Mouse (Mus musculus) testis, postnatal 14 days (tissue): ENCODE data around the gene Sspo.

Source experiments
- DNase-seq: peaks from one replicate; pipeline ENCODE4 v3.0.0; 2021; ENCODE audit warnings: low spot score

The Sspo gene

DNA sequence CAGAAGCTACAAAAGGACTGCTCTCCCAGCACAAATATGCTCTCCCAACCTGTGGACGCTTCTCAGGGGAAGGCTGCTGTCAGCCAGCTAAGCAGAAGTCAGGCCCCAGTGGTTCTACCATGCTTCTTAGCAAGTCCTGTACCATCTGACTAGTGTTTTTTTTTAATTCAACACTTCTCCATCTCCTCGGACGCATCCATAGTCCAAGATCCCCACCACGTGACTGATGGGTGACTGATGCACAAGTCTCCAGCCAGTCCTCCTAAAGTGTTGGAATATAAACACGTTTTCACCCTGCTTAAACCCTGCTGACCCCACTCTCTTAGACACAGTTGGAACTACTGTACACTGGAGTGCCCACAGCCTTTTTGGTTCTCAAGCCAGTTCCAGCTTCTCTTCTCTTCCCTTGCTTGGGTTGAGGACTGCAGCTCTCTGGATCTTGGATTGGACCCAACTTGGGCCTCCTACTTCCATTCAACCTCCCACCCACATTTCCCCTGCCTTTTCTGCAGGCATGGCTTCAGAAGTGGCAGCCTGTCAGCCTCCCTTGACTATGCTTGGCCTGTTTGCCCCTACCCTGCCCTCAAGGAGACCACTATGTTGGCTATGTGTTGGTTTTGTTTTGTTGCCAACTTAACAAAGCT, 12.2 kb upstream of the Sspo start:
- no peak for DNase-seq

DNA sequence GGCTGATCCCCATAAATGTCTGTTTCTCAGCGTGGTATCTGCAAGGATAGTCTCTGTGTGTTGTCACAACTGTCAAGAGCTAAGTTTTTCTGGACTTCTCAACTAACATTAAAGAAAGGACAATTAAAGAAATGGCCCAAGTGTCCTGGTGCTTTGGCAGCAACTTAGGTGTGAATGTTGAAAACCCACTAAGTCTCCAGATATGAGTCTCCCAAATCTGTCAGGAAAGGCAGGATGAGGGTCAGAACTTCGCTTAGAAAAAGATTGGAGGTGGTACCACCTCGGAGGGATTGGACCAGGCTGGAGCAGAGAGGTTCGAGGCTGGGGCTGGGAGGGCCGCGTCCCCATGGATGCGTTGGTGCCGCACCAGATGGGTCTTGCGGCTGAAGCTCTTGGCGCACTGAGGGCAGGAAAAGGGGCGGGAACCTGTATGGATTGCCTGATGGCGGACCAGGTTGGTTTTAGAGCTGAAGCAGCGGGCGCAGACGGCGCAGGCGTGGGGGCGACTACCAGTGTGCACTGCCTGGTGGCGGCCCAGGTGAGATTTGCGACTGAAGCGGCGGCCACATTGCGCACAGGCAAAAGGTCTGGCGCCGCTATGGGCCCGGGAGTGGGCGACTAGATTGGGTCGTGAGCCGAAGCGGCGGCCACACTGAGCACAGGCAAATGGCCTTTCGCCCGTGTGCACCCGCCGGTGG, 10.2 kb upstream of the Sspo start:
- no peak for DNase-seq

DNA sequence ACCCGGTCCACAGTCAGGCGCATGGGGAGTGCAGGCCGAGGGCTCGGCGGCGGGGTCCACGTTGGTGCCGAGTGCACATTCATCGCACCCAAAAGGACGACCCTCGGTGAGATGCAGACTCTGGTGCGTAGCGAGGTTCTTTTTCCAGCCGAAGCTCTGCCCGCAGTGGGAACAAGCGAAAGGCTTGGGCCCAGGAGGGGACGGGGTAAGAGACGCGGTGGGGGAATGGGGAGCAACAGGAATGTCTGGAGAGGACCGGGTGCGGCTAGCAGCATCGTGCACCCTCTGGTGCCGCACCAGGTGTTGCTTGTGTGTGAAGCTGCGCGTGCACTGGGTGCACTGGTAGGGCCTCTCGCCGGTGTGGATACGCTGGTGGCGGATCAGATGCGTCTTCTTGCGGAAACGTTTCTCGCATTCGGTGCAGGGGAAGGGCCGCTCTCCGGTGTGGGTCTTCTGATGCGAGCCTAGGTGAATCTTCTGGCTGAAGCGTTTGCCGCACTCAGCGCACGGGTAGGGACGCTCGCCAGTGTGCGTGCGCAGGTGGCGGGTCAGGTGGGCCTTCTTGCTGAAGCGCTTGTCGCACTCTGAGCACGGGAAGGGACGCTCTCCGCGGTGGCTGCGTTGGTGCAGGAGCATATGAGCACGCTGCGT, 9.4 kb upstream of the Sspo start:
- no peak for DNase-seq

DNA sequence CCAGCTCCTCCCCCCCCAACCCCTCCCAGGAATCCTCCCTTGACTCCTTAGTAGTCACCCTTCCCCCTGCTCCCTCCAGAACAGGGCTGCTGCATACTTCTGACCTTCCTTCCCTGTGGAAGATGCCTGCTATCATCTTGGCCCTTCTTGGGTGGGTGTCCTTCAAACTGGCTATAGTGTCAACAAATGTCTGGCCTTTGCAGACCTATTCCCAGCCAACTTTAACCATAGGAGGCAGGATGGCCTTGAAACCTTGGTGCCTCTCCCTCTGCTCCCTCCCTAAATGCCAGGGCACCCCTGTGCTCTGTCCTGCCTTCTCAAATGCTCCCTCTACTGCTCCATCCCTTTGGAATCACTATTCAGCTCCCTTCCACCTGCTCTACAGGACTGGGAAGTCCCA, 8.4 kb upstream of the Sspo start:
- no peak for DNase-seq

DNA sequence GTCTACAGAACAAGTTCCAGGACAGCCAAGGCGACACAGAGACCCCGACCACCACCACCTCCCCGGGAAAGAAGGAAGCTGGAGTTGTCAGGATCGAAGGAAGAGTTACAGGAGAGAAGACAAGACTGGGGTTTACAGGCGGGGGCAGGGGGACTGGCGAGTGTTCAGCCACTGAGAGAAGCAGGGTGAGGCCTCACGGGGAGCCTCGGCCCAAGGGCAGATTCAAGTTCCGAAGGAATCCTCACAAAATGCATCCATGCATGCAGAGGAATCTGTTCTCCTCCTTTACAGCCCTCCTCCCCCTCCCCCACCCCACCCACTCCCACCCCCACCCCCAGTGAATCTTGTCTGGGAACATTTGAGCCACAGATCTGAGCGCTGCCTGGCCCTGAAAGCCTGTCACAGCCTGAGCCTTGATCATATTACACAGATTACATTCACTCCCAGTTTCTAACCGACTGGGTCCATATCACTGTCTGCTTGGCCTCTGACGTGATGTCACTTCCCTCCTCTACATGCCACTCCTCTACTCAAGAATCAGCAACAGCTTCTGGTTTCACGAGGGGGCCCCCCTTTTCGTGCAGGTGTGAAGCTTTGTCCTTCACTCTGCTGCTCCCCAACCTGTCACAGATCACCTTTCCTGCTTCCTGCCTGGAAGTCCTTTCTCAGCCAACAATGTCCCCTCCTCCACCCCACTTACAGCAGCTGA, 7.6 kb upstream of the Sspo start:
- no peak for DNase-seq

DNA sequence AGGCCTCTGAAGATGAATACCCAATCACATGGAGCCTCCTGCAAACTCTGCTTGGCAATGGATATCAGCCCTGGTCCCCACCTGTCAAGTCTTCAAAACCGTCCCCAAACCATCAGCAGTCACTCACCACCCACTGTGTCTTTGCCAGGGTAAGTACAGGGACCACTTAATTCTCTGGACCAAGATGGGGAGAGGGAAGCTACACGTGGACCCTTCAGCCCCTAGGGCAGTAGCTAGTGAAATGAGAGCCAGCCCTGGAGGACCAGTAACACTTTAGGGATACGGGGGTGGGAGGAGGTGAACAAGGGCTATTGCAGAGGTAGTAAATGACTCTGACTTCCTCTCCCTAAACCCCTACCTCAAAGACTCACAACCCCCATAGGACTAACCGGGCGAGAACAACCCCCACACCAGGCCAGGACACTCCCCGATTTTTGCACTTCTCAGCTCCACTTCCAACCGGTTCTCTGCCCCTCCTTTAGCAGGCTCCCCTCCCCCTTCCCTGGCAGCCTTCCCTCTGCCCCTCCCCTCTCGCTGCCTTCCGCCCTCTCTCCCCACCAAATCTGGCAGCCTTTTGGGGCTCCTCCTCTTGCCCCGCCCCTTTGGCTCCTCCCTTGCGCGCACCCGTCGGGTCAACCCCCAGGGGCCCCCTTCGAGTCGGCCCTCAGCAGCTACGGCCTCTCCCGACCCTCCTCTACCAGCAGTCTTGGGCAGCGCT, 4.3 kb upstream of the Sspo start:
- peak; percentile 92 for DNase-seq

DNA sequence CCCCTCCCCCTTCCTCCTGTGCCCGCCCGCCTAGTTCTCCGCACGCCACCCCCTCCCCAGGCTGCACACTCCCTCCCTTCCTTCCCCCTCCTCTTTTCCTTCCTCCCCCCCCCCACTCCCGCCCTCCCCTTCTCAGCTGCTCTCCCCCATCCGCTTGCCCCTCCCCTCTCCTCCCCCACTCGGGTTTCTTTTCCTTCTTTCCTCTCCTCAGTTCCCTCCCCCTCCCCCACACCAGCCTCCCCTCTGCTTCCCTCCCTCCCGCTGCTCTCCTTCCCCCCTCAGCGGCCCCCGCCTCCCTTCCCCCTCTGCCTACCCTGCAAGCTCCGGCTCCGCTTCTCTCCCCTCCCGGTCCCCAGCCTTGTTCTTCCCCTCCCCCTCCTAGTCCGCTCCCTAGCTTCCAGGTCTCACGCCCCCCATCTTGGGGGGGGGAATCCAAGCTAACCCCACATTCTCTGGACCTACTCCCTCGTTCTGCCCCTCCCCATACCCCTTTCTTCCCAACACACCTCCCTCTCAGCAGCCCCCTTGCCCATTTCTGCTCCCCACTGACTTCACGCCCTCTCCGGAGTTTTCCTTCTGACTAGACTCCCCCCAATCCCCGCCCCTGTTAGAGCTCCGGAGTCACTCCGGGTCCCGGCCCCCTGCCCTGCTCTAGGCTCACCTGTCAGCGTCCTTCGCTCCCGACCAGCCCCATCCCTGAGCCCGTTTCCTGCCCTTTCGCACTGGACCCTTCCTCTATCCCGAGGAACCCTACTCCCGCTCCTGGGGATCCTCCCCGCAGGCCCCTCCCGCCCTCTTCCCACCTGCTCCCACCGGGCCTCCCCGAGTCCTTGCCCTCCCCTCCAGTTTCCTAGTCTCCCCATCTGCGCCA, 3.5 kb upstream of the Sspo start:
- DNase-seq, result peak; percentile 80

DNA sequence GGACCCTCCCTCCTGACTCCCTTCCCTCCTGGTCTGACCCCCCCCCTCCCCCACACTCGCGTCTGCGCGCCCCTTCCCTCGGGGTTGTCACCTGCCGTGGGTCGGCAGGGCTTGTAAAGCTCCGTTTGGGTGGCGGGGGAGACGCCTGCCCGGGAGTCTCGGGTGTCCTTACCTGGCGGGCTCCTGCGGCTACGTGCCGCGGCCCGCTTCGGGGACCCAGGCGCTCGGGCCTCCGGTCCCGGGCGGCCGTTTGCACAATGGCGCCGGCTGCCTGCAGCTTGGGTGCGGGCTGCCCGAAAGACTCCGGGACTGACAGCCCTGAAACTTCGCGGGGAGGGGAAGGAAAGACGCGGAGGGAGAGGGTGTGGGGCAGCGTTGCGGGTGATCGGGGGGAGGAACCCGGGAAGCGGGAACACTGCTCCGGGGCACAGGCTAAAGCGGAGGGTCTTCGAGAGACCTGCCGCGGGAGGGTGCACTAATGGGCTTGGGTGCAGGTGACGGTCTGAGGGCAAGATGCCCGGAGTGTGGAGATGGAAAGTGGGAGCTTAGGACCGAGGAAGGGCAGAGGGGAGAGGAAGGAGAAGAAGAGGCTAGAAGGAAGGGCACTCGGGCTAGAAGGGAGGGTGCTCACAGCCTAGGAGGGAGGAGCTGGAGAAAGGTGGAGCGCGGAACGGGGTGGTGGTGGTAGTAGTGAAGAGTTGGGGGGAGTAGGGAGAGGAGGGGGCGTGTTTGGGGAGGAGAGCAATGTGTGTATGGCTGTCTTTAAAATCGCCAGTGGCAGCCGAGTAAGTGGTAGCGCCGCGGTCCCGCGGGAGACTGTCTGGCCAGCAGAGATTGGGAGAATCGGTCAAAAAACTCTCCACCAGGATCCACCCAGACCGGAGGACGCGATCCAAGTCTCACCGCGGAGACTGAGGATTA, 2.6 kb upstream of the Sspo start, which contains the start of gene Zfp467:
Gene Zfp467, minus strand, starts transcription at position 645 of the 921 bp plus-strand sequence.
- DNase-seq, result peak; percentile 51

DNA sequence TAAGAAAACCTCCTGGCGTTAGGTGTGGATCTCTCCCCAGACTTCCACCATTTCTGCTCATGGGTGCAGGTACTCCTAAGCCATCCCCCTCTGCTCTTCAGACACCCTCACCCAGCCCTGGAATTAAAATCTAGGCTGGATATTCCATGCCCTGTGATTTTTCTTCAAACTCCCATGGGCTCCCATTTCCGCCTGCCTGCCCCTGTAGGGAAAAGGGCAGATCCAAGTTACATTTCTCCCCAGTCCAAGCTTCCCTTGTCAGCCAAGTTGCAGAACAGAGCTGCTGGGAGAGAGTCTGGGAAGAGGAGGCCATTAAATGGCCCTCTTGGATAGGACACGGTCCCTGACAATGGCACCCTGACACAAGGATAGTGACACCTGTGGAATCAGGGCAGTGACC, 1.8 kb upstream of the Sspo start:
- no peak for DNase-seq

DNA sequence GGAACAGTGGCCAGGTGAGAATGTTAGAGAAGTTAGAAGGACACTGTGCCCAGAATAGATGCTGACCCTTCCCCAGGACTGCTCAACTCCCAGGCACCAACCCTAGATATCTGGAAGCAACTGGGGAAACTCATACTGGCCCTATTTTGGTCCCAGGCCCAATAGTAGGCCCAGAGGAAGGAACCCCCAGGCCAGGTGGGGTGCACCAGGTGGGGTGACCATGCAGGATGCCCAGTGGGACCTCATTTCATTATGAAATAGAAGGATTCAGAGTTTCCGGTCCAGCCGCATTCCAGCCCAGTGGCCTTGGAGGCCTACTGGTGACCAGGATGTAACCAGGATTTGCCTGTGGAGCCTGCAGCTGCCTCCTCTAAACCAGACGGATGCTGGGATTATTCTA, 1.1 kb upstream of the Sspo start:
- no peak for DNase-seq

DNA sequence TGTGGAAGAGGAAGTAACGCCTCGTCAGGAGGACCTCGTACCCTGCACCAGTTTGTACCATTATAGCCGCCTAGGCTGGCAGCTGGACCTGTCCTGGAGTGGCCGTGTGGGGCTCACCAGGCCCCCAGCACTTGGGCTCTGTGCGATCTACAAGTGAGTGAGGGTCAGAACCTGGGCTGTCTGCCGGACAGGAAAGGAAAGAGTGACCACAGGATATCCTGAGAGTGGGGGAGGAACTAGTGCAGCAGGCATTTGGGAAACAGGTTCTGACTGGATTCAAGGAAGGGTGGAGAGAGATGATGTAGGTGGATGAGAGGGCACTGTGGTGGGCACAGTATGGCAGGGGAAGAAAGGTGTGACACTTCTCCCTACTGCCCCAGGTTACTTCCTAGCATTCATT, 498 bp downstream of the Sspo start:
- no peak for DNase-seq

DNA sequence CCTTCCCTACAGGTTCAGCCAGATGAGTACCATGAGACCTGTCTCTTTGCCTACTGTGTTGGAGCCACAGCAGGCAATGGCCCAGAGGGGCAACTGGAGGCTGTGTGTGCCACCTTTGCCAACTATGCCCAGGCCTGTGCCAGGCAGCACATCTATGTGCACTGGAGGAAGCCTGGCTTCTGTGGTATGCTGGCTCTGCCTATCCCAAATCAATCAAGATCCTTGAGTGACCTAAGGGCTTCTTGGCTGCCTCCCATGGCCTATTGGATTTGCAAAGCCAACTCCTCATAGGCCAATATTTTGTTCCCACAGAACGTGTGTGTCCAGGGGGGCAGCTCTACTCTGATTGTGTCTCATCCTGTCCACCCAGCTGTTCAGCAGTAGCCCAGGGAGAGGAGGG, 4.1 kb downstream of the Sspo start:
- DNase-seq, result no peak

DNA sequence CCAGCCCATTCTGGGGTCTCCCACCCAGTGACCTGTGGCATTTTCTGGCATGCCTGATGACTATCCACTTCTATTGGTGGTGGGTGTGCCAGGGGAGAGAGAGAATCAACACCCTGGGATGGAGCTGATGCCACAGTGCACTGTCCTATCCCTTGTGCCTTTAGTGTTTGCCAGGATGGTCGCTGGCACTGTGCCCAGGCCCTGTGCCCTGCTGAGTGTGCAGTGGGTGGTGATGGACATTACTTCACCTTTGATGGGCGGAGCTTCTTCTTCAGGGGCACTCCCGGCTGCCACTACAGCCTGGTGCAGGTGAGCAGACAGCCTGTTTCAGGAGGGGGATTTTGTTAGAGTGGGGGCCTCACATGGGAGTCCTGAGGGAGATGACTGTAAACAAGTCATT, 4.7 kb downstream of the Sspo start:
- no peak for DNase-seq

DNA sequence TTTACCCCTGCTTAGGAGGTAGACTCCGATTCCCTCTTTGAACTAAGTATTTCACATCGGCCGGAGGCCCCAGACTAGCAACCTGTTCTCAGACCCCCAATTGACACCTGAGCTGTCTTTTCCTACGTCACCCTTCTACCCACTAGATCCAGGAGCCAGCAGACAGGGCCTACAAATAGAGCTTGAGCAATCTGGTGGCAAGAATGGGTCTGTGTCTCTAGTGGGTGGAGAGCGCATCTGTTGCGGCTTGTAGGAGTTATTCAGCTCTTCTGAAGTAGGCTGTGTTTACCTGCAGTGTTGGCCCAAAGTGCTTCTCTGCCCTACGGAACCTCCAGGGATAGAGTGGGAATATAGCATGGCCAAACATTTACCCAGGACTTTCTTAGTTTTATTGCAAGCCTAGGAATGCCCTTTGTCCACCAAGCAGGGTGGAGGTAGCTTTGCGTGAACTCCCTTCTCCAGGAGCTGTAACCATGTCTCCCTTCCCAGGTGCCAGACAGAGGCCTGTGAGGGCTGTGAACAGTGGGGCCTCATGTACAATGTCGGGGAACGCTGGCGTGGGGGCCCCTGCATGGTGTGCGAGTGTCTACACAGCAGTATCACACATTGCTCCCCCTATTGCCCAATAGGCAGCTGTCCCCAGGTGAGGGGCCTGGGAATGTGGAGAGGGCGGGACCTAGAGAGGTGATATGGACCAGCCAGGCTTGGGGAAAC, 17.1 kb downstream of the Sspo start:
- no peak for DNase-seq

DNA sequence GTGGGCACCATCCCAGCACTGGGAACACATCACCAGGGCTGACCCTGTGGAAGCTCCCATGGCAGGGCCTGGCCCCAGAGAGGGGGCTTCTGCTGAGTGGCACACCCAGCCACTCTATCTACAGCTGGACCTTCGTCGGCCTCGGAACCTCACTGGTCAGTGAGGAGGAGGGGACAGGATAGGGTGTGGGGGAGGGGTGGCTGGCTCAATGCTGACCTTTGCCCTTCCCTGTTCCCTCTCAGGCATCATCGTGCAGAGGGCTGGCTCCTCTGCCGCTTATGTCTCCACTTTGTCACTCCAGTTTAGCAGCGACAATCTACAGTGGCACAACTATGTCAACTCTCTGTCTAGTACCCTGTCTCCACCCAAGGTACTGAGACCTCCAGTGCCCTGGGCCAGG, 18.7 kb downstream of the Sspo start:
- no peak for DNase-seq

DNA sequence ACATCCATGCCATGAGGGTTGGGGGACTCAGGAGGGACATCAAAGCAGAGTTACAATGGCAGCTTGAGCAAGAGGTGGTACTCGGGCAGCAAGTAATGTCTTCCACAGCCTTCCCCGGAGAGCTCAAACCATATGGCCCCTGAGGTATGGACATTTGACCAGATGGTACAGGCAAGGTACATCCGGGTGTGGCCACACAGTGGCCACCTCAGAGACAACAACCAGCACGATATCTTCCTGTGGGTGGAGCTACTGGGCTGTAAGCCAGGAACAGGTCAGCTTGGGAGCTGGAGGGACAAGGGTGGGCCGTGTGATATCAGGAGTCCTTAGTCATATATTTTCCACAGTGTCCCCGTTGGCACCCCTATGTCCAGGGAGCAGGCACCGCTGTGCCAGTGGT, 19.5 kb downstream of the Sspo start:
- DNase-seq, result no peak

DNA sequence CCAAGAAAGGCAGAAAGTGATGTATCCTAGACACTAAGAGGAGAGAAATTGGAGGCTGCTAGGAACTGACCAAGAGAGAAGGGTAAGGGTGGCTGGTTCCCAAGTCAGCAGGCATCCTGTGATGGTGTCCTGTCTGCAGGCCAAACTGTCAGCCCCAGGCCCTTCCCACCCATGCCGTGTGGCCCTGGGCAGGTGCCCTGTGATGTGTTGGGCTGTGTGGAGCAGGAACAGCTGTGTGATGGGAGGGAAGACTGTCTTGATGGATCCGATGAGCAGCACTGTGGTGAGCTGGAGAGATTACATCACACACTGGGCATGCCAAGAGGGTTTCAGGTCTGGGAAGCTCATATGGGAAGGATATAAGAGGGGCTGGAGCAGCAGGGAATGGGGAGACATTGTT, 22.7 kb downstream of the Sspo start:
- DNase-seq, result no peak

DNA sequence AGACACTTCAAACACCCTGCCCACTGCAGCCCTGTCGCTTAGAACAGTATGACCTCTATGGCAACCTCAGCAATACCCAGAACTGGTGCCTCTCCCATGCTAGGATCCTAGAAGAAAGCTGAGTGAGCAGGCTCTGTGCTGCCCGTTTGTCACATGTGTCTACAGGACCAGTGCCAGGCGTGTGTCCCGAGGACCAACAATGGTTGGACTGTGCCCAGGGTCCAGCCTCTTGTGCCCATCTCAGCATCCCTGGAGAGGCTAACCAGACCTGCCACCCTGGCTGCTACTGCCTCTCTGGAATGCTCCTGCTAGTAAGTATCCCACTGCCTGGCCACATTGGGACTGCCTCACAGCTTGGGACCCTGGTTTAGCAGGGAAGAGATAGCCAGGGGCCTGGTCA, 30.4 kb downstream of the Sspo start:
- no peak for DNase-seq

DNA sequence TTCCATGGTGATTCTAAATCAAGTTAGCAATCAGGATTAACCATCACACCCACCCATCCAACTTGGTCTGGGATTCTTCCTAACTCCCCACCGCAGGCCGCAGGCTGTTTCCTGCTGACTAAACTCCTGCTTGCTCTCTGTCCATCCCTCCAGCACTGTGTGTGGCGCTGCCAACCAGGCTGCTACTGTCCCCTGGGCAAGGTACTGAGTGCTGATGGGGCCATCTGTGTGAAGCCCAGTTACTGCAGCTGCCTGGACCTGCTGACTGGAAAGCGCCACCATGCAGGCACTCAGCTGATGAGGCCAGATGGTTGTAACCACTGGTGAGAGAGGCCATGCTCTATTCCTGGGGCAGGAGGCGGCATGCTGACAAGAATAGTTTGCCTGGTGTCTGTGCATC, 34.5 kb downstream of the Sspo start:
- no peak for DNase-seq
